Mouse (Mus musculus) forebrain, embryonic 14.5 days (tissue): ENCODE measurements at regions not wholly inside any gene's neighbourhood (a gene's known extent, or its start where the extent isn't known, plus 50 kb on each side); places are given as distances from the start of the nearest gene placed in this dataset.
A peak's percentile ranks its signal among the peaks of the same experiment; 100 is the strongest.
"Not testable (repeated sequence)": the region's sequence is repeated elsewhere in the genome, so short reads cannot be mapped to it uniquely, and the experiment has no call there.

Experiments used
- ATAC-seq: fragments of 200-750 bp; cut with Nextera tagmentation; 2 replicates; pipeline ENCODE4 v1.8.0; 2017; ENCODE audit warnings: mild to moderate bottlenecking, moderate library complexity
- DNase-seq: peaks from one replicate; pipeline ENCODE4 v3.0.0-alpha.2; 2015; ENCODE audit warnings: low spot score
- H3K27ac ChIP-seq: fragments of 300-500 bp; sonication (generic); 2 replicates; pipeline ENCODE4 v1.5.1; 2014; ENCODE audit warnings: low read depth, mild to moderate bottlenecking, control low read depth, low read length, moderate library complexity
- H3K27me3 ChIP-seq: fragments of 300-500 bp; sonication (generic); replicated peaks from 2 replicates; pipeline ENCODE4 v1.6.1; 2014; ENCODE audit warnings: low read length, control low read depth, mixed read lengths; ENCODE audit not compliant: control insufficient read depth, insufficient read depth
- H3K36me3 ChIP-seq: fragments of 300-500 bp; sonication (generic); 2 replicates; pipeline ENCODE4 v1.6.1; 2014; ENCODE audit warnings: low read length, control low read depth; ENCODE audit not compliant: control insufficient read depth, insufficient read depth
- H3K4me1 ChIP-seq: fragments of 300-500 bp; sonication (generic); 2 replicates; pipeline ENCODE4 v1.6.1; 2014; ENCODE audit warnings: antibody characterized with exemption, low read length, control low read depth; ENCODE audit not compliant: control insufficient read depth, insufficient read depth
- H3K4me2 ChIP-seq: fragments of 300-500 bp; sonication (generic); 2 replicates; pipeline ENCODE4 v1.6.1; 2014; ENCODE audit warnings: mild to moderate bottlenecking, control low read depth, low read length
- H3K4me3 ChIP-seq: fragments of 300-500 bp; sonication (generic); 2 replicates; pipeline ENCODE4 v1.5.1; 2014; ENCODE audit warnings: low read depth, low read length, control low read depth
- H3K9ac ChIP-seq: fragments of 300-500 bp; sonication (generic); 2 replicates; pipeline ENCODE4 v1.6.1; 2014; ENCODE audit warnings: mild to moderate bottlenecking, low read length, control low read depth, moderate library complexity
- H3K9me3 ChIP-seq: fragments of 300-500 bp; sonication (generic); replicated peaks from 2 replicates; pipeline ENCODE4 v1.6.1; 2016; ENCODE audit warnings: low read length, control low read depth, mixed read lengths; ENCODE audit not compliant: control insufficient read depth
- WGBS: fragments of 180-500 bp; shearing (Covaris S2); extraction: QIAGEN DNeasy Blood & Tissue Kit; methylation state at CpG from one replicate; pipeline ENCODE4 v1.1.7; 2014; 5-methylcytosine and 5-hydroxymethylcytosine counted together

GRCm38 (mm10) chr16:61056175-61056574 lies 450.8 kb upstream of the Epha6 start:
- H3K27ac ChIP-seq, H3K9me3 ChIP-seq, H3K36me3 ChIP-seq, H3K27me3 ChIP-seq, ATAC-seq, H3K4me2 ChIP-seq, H3K4me3 ChIP-seq, H3K9ac ChIP-seq, H3K4me1 ChIP-seq, DNase-seq: not testable (repeated sequence)
- 67% methylated on average over 14 of the region's 14 CpGs for WGBS

- Histone ChIP-seq H3K4me2 (no peak overlapping the region), H3K9ac (no peak overlapping the region), H3K27me3 (no peaks in the 10 kb centered on the region), H3K4me3 (no peak overlapping the region), H3K9me3 (no peaks in the 10 kb centered on the region), H3K27ac (no peak overlapping the region), H3K36me3 (no peaks in the 10 kb centered on the region), H3K4me1 (no peaks in the 10 kb centered on the region)
- WGBS = 79% methylated on average over 7 of the region's 7 CpGs
- no peak; the same call in 1 of the 2 replicates for ATAC-seq
- peak; percentile 34 for DNase-seq
Observed at GRCm38 (mm10) chr16:61041140-61041586, 435.8 kb upstream of the Epha6 start.
